Mouse (Mus musculus): Measurements from ENCODE around the gene Sergef.

DNA sequence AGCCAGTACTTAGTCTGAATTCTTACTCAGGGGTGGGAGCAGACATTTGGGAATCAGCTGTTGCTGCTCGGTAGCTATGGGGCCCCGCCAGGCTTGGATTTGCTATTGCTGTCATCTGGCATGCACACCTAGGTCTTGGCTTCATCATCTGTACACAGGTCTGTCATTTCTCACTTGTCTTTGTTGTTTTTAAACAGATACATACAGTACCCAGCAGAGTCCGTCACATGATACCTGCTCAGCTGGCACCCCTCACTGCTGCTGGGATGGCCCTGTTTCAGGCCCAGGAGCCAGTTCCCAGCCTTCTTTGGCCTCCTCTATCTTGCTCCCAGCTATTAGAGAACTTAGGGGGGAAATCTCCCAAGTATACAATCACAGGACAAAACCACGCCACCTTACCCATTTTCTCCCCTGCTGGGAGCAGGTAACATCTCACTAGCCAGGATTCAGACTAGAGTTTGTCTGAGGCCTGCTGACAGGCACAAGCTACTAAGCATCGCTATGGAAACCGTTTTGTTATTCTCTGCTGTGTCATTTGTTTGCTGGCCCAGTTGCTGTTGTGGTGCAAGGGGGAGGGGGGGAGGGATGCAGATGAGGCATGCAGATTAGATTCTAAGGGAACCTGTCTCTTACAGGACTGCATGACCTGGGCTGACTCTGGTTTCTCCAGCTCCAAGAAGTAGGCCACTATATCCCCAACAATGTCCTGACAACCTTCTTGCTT, 190.5 kb downstream of the Sergef start:
- TF ChIP-seq POLR2A (IDR thresholded peaks at IDR 0.05; ENCODE audit: extremely low read depth, insufficient read depth, low read length) (no peak), CTCF (IDR thresholded peaks at IDR 0.05; ENCODE audit: low read depth, low read length) (no peak)

Measured in liver, adult 2 months (tissue).